Mouse (Mus musculus): Measurements from ENCODE around the gene Marveld1. TPM values are rescaled to one million over a fixed set of nuclear protein-coding genes. Genes with fewer than 3 reads are reported as not detected.

The Marveld1 gene
- polyA plus RNA-seq, 1 experiment from 2014 or later = 9.7 TPM

DNA sequence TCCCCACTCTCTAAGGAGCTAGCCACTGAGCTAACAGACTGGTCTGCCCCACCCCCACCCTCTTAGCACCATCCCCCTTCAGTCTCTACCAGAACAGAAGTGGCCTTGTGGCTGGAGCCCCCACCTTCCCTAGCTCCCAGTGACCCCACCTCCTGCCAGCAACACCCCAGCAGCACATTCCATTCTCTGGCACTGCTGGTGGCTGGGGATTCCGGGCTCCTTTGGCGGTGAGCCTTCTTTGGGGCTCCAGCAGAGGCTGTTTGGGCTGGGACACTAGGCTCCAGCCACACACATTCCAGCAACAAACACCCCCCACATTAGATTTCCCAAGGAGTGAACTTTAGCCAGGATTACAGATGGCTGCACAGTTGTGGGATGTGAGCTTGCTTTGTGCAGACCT is 46.1 kb downstream of the Marveld1 start:
- Histone ChIP-seq H3K9me3 (replicated peaks) (no peaks in the 10 kb centered on the region), H3K4me3 (no peak overlapping the region), H3K4me2 (replicated peaks) (no peak overlapping the region), H3K27me3 (peaks cover 7% of the 10 kb centered on the region), H3K36me3 (peaks cover 25% of the 10 kb centered on the region), H3K27ac (no peak overlapping the region), H3K4me1 (no peaks in the 10 kb centered on the region), H3K9ac (no peak overlapping the region)
- 54% methylated on average over 2 of the region's 2 CpGs for WGBS
- ATAC-seq (ENCODE audit: low FRiP score) = no peak

DNA sequence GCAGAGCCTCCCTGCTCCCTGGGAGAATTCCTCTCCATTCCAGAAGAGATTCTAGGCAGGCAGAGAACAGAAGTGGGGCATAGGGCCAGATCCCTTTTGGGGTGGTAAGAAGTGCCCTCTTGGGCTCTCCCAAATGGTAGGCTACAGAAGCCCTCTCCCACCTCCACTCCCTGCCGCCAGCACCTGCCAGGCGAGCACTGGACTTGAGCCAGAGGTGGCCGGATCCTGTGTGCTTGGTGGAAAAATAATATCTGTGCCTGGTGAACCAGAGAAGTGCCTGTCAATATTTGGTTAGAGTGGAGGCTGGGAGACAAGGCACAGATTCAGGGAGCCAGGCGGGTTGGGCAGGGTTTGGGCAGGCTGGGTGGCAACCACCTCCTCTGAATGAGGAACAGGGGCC is 49.2 kb downstream of the Marveld1 start:
- Histone ChIP-seq H3K27me3 (peaks cover 37% of the 10 kb centered on the region), H3K4me3 (no peak overlapping the region), H3K9me3 (replicated peaks) (no peaks in the 10 kb centered on the region), H3K4me1 (peaks cover 4% of the 10 kb centered on the region), H3K9ac (no peak overlapping the region), H3K4me2 (replicated peaks) (no peak overlapping the region), H3K27ac (no peak overlapping the region), H3K36me3 (peaks cover 9% of the 10 kb centered on the region)
- WGBS = 74% methylated on average over 4 of the region's 4 CpGs
- no peak for ATAC-seq (ENCODE audit: low FRiP score)

DNA sequence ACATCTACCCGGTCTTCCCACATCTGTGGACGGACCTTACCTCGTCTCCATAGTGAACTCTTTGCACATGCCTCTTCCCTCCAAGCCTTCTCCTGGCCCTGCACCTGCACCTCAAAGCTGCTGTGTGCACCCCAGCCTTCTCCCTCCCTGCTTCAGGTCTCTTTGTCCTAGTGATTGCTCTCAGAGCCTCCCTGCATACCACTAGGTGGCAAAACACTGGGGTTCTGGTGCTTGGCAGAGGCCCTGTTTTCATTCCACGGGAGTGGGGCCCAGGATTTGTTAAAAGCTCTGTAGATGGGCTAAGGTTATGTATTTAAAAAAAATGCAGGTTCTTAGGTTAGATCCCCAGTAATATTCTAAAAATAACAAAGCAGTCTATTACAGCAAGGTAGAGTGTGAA is 49.9 kb downstream of the Marveld1 start:
- 74% methylated on average over 4 of the region's 4 CpGs for WGBS
- ATAC-seq (ENCODE audit: low FRiP score) = no peak
- Histone ChIP-seq H3K4me3 (no peak overlapping the region), H3K27ac (no peak overlapping the region), H3K36me3 (peaks cover 2% of the 10 kb centered on the region; the same call in 1 of the 2 replicates), H3K4me2 (replicated peaks) (no peak overlapping the region), H3K9ac (no peak overlapping the region), H3K9me3 (replicated peaks) (no peaks in the 10 kb centered on the region), H3K27me3 (peaks cover 44% of the 10 kb centered on the region), H3K4me1 (peaks cover 10% of the 10 kb centered on the region)

DNA sequence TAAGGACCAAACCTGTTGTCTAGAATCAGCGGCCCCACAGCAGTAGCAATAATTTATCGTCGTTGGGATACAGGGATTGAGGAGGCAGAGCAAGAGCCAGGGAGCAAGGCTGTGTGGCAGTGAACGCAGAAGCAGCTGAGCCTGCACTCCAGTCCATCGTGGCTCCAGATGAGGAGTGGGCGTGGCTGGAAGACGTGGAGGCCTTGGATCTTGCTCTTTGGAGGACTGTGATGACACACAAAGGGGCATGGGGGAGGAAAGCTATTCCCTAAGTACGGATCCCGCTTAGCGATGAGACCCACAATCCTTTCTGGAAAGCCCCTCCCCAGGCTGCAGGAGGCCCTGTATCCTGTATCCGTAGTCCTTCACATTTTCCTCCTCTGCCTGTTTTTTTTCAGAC is 50.8 kb downstream of the Marveld1 start:
- Histone ChIP-seq H3K4me2 (replicated peaks) (no peak overlapping the region), H3K27ac (no peak overlapping the region), H3K9ac (no peak overlapping the region), H3K4me3 (no peak overlapping the region), H3K9me3 (replicated peaks) (no peaks in the 10 kb centered on the region), H3K36me3 (no peaks in the 10 kb centered on the region), H3K27me3 (peaks cover 54% of the 10 kb centered on the region), H3K4me1 (peaks cover 14% of the 10 kb centered on the region)
- 44% methylated on average over 11 of the region's 11 CpGs for WGBS
- ATAC-seq (ENCODE audit: low FRiP score) = no peak

Other genes with a start within 250 kb of the Marveld1 start
- gene Pgam1, start 235.5 kb upstream of the Marveld1 start, polyA plus RNA-seq (2016; fragmentation: Nextera tagmentation; extraction: Ambion mirVana) = 514 and 546 TPM in 2 replicates
- 63.1 and 64.4 TPM in 2 replicates for gene Exosc1, start 214.0 kb upstream of the Marveld1 start, polyA plus RNA-seq (2016; fragmentation: Nextera tagmentation; extraction: Ambion mirVana)
- gene Zdhhc16, start 213.9 kb upstream of the Marveld1 start, polyA plus RNA-seq (2016; fragmentation: Nextera tagmentation; extraction: Ambion mirVana) = 75.8 and 76.4 TPM in 2 replicates
- 33.1 and 39.0 TPM in 2 replicates for gene Mms19, start 166.2 kb upstream of the Marveld1 start, polyA plus RNA-seq (2016; fragmentation: Nextera tagmentation; extraction: Ambion mirVana)
- gene Ubtd1, start 165.6 kb upstream of the Marveld1 start, polyA plus RNA-seq (2016; fragmentation: Nextera tagmentation; extraction: Ambion mirVana) = 15.9 and 16.2 TPM in 2 replicates
- gene Ankrd2, start 111.4 kb upstream of the Marveld1 start, polyA plus RNA-seq (2016; fragmentation: Nextera tagmentation; extraction: Ambion mirVana) = not detected in 2 replicates
- 1.1 and 1.3 TPM in 2 replicates for gene Hoga1, start 101.8 kb upstream of the Marveld1 start, polyA plus RNA-seq (2016; fragmentation: Nextera tagmentation; extraction: Ambion mirVana)
- not detected in 2 replicates for gene 4933411K16Rik, start 95.2 kb upstream of the Marveld1 start, polyA plus RNA-seq (2016; fragmentation: Nextera tagmentation; extraction: Ambion mirVana)
- 81.4 and 83.5 TPM in 2 replicates for gene Morn4, start 61.0 kb upstream of the Marveld1 start, polyA plus RNA-seq (2016; fragmentation: Nextera tagmentation; extraction: Ambion mirVana)
- 35.3 and 39.4 TPM in 2 replicates for gene Pi4k2a, start 56.9 kb upstream of the Marveld1 start, polyA plus RNA-seq (2016; fragmentation: Nextera tagmentation; extraction: Ambion mirVana)
- 11.8 and 13.5 TPM in 2 replicates for gene Avpi1, start 18.3 kb upstream of the Marveld1 start, polyA plus RNA-seq (2016; fragmentation: Nextera tagmentation; extraction: Ambion mirVana)
- 53.6 and 55.2 TPM in 2 replicates for gene Zfyve27, start 16.6 kb downstream of the Marveld1 start, polyA plus RNA-seq (2016; fragmentation: Nextera tagmentation; extraction: Ambion mirVana)
- gene Sfrp5, start 54.9 kb downstream of the Marveld1 start, polyA plus RNA-seq (2016; fragmentation: Nextera tagmentation; extraction: Ambion mirVana) = 1.5 and 1.9 TPM in 2 replicates
- 11.5 and 11.6 TPM in 2 replicates for gene Golga7b, start 100.2 kb downstream of the Marveld1 start, polyA plus RNA-seq (2016; fragmentation: Nextera tagmentation; extraction: Ambion mirVana)